Mouse (Mus musculus): ENCODE measurements at regions not wholly inside any gene's neighbourhood (a gene's known extent, or its start where the extent isn't known, plus 50 kb on each side); places are given as distances from the start of the nearest gene placed in this dataset.

GRCm38 (mm10) chr4:33599966-33600365 is 289.9 kb downstream of the Rngtt start:
- Histone ChIP-seq H3K4me1 (ENCODE audit: control insufficient read depth in 1 of 2, insufficient read depth in 2 of 2, low read length in 2 of 2) (no peaks in the 10 kb centered on the region), H3K79me2 (ENCODE audit: control insufficient read depth, insufficient read depth, low read length, poor library complexity) (no peaks in the 10 kb centered on the region), H3K27me3 (ENCODE audit: control insufficient read depth in 1 of 2, insufficient read depth in 2 of 2, low read length in 2 of 2) (no peaks in the 10 kb centered on the region; a peak in 3 of 4 replicates), H3K36me3 (ENCODE audit: control insufficient read depth in 1 of 2, insufficient read depth in 2 of 2, low read length in 2 of 2) (no peaks in the 10 kb centered on the region), H3K4me3 (ENCODE audit: control insufficient read depth in 1 of 2, insufficient read depth in 1 of 2, low read depth in 2 of 2, low read length in 2 of 2) (no peak overlapping the region), H3K9me3 (replicated peaks; ENCODE audit: insufficient read depth, low read length) (no peaks in the 10 kb centered on the region), H3K27ac (ENCODE audit: control insufficient read depth, low read depth, low read length) (no peak overlapping the region), H3K9ac (ENCODE audit: control insufficient read depth, low read depth, low read length, poor library complexity, severe bottlenecking) (no peak overlapping the region)
- DNase-seq (ENCODE audit: low read depth, low spot score), result no peak
- no peak for TF ChIP-seq POLR2AphosphoS2 (IDR thresholded peaks at IDR 0.05; ENCODE audit: low read length)
- TF ChIP-seq MEF2A (IDR thresholded peaks at IDR 0.05; ENCODE audit: extremely low read depth, insufficient replicate concordance, low read depth, low read length, poor library complexity, severe bottlenecking), result no peak
- no peak for TF ChIP-seq BHLHE40 (IDR thresholded peaks at IDR 0.05; ENCODE audit: borderline replicate concordance, low read depth, low read length)

DNA sequence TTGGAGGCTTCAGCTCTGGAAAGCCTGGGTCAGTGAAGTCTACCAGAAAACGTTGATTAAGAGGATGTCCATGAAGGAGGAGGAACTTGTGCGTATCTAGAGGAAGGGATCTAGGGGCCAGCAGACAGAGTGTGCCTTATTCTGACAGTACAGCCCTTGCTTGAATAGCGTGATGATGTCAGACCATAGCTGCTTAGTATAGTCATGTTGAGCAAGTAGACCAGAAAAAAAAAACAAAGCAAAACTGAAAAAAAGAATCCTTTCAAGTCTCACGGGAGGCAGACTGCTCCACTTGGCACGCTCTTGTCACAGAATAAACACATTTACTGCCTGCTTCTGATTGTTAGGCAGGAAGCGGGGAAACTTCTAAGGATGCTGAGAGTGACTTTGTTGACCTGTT is 290.7 kb downstream of the Rngtt start:
- H3K79me2 ChIP-seq (ENCODE audit: control insufficient read depth, insufficient read depth, low read length, poor library complexity), result no peaks in the 10 kb centered on the region
- no peak overlapping the region for H3K9ac ChIP-seq (ENCODE audit: control insufficient read depth, low read depth, low read length, poor library complexity, severe bottlenecking)
- no peak for TF ChIP-seq SIN3A (IDR thresholded peaks at IDR 0.05; ENCODE audit: low read length)
- TF ChIP-seq KAT2A (conservative IDR thresholded peaks at IDR 0.05; ENCODE audit: low read depth, low read length), result no peak
- no peak for TF ChIP-seq ELF1 (IDR thresholded peaks at IDR 0.05; ENCODE audit: low read depth, low read length)
- TF ChIP-seq USF2 (IDR thresholded peaks at IDR 0.05; ENCODE audit: borderline replicate concordance in 1 of 2, insufficient read depth in 1 of 2, low read depth in 1 of 2, low read length in 2 of 2), result no peak
- no peak for TF ChIP-seq CHD1 (IDR thresholded peaks at IDR 0.05; ENCODE audit: low read depth, low read length)
- no peak for TF ChIP-seq TAL1 (IDR thresholded peaks at IDR 0.05; ENCODE audit: low read length)
- TF ChIP-seq TCF12 (IDR thresholded peaks at IDR 0.05; ENCODE audit: low read depth, low read length), result no peak
- TF ChIP-seq EP300 (IDR thresholded peaks at IDR 0.05; ENCODE audit: low read depth in 1 of 2, low read length in 2 of 2), result no peak
- no peak for TF ChIP-seq NRF1 (IDR thresholded peaks at IDR 0.05; ENCODE audit: insufficient read depth, low read depth, low read length, poor library complexity, severe bottlenecking)
- TF ChIP-seq ZMIZ1 (IDR thresholded peaks at IDR 0.05; ENCODE audit: low read depth, low read length), result no peak
- TF ChIP-seq MAFK (IDR thresholded peaks at IDR 0.05; ENCODE audit: borderline replicate concordance, low read depth, low read length), result no peak
- TF ChIP-seq HCFC1 (IDR thresholded peaks at IDR 0.05; ENCODE audit: low read depth, low read length), result no peak
- no peak for TF ChIP-seq POLR2A (IDR thresholded peaks at IDR 0.05; ENCODE audit: control insufficient read depth in 1 of 2, insufficient read depth in 1 of 2, low read depth in 1 of 2, low read length in 2 of 2, poor library complexity in 1 of 2)
- no peak for TF ChIP-seq UBTF (IDR thresholded peaks at IDR 0.05; ENCODE audit: borderline replicate concordance, insufficient read depth, low read depth, low read length)
- no peak for TF ChIP-seq RCOR1 (IDR thresholded peaks at IDR 0.05; ENCODE audit: low read depth, low read length)
- no peak for TF ChIP-seq MEF2A (IDR thresholded peaks at IDR 0.05; ENCODE audit: extremely low read depth, insufficient replicate concordance, low read depth, low read length, poor library complexity, severe bottlenecking)
- H3K9me3 ChIP-seq (replicated peaks; ENCODE audit: insufficient read depth, low read length), result no peaks in the 10 kb centered on the region
- no peak for DNase-seq (ENCODE audit: low read depth, low spot score)
- H3K4me1 ChIP-seq (ENCODE audit: control insufficient read depth in 1 of 2, insufficient read depth in 2 of 2, low read length in 2 of 2), result no peaks in the 10 kb centered on the region
- no peak overlapping the region for H3K4me3 ChIP-seq (ENCODE audit: control insufficient read depth in 1 of 2, insufficient read depth in 1 of 2, low read depth in 2 of 2, low read length in 2 of 2)
- no peaks in the 10 kb centered on the region for H3K36me3 ChIP-seq (ENCODE audit: control insufficient read depth in 1 of 2, insufficient read depth in 2 of 2, low read length in 2 of 2)
- H3K27ac ChIP-seq (ENCODE audit: control insufficient read depth, low read depth, low read length), result no peak overlapping the region
- no peaks in the 10 kb centered on the region; a peak in 2 of 4 replicates for H3K27me3 ChIP-seq (ENCODE audit: control insufficient read depth in 1 of 2, insufficient read depth in 2 of 2, low read length in 2 of 2)
